Mouse (Mus musculus) liver, postnatal 0 days (tissue): ENCODE measurements around the gene Rimkla.

ENCODE experiments used
- CTCF ChIP-seq: sonication (generic); IDR thresholded peaks from 2 replicates; pipeline ENCODE4 v1.5.1; 2016; ENCODE audit warnings: antibody characterized with exemption, low read depth
- EP300 ChIP-seq: IDR thresholded peaks from 2 replicates; pipeline ENCODE4 v1.6.1; 2016; ENCODE audit warnings: antibody characterized with exemption, low read depth, mild to moderate bottlenecking

- TF ChIP-seq CTCF (no peak), EP300 (no peak)
Observed at GRCm38 (mm10) chr4:119421191-119421590, 71.2 kb downstream of the Rimkla start.
